Mouse (Mus musculus) liver, adult (tissue): ENCODE results near the gene Ptprcap.

Source experiments
- GATA4 ChIP-seq: IDR thresholded peaks from 2 replicates; pipeline ENCODE4 v1.6.1; 2014; ENCODE audit warnings: mild to moderate bottlenecking, low read length; ENCODE audit not compliant: insufficient replicate concordance

The Ptprcap gene

GRCm38 (mm10) chr19:4143759-4144268 is 9.6 kb upstream of the Ptprcap start, which contains the start of gene Cabp4:
Gene Cabp4 (minus strand): TSS chr19:4144033.
- no peak for TF ChIP-seq GATA4

GRCm38 (mm10) chr19:4144550-4145498 is 8.6 kb upstream of the Ptprcap start:
- TF ChIP-seq GATA4, result no peak

DNA sequence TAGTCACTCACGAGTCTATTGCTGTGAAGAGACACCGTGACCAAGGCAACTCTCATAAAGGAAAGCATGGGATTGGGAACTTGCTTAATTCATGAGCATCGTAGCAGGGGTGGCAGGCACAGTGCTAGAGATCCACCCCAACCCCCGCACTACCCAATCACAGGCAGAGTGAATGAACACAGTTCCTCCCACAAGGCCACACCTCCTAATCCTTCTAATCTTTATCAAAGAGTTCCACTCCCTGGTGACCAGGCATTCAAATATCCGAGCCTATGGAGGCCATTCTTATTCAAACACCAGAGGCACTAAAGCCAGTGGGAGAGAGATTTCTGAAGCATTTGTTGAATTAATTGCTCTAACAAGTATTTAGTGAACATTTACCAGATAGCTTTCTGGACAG is 7.5 kb upstream of the Ptprcap start:
- no peak for TF ChIP-seq GATA4

GRCm38 (mm10) chr19:4146366-4147021 is 6.9 kb upstream of the Ptprcap start:
- TF ChIP-seq GATA4, result no peak

DNA sequence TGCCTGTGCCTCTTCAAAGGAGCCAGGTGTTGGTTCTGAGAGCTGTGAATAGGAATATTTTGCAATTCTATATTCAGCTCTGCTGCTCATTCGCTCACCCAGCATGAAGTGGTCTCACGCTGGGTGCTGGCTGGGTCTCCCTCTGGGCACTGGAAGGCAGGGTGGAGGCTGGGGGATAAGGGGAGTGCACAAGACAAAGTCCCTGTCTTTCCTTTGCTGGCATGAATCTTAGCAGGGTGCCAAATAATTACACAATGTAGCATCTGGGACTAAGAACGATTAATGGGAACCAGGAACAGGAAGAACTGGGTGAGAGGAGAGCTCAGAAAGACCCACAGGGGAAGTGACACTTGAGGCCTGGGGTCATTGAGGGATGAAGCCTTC is 6.4 kb upstream of the Ptprcap start:
- TF ChIP-seq GATA4, result no peak

- TF ChIP-seq GATA4, result no peak
Observed at GRCm38 (mm10) chr19:4147782-4148490, 5.5 kb upstream of the Ptprcap start.

DNA sequence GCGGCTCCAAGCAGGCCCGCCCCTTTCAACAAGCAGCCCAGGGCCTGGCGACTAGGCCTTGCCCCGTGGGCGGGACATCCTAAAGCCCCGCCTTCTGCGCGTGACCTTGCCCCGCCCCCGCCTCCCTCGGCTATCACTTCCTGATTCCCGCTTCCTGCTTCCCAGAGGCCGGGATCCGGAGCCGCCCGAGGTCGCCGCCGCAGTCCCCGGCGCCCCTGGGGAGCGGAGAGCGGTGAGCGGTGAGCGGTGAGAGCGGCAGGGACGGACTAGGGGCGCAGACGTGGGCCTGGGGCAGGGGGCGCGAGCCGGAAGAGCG is 5.0 kb upstream of the Ptprcap start, which contains the start of gene Coro1b:
Coro1b (plus strand) TSS at position 129 of the 316 bp plus-strand sequence.
- TF ChIP-seq GATA4, result peak; percentile 74; the same call in 1 of the 2 replicates

DNA sequence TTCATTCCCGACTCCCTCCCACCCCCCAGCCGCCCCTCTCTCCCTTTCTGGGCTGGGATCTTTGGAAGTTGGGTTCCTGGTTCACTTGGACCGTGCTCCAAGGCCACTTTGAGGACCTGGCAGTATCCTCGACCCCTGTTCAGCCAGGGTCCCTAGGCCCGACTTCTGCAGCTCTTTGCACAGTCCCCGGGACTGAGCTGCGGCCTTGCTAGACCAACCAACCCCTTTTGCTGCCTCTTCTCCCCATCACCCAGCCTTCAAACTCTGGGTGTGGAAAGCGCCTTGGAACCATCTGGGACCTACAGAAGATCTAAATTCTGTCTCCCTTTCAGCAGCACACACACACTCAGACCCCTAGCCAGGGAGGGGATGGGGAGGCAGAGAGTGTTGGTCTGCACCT is 4.6 kb upstream of the Ptprcap start:
- TF ChIP-seq GATA4, result no peak

GRCm38 (mm10) chr19:4149283-4149682 is 4.1 kb upstream of the Ptprcap start:
- no peak for TF ChIP-seq GATA4

DNA sequence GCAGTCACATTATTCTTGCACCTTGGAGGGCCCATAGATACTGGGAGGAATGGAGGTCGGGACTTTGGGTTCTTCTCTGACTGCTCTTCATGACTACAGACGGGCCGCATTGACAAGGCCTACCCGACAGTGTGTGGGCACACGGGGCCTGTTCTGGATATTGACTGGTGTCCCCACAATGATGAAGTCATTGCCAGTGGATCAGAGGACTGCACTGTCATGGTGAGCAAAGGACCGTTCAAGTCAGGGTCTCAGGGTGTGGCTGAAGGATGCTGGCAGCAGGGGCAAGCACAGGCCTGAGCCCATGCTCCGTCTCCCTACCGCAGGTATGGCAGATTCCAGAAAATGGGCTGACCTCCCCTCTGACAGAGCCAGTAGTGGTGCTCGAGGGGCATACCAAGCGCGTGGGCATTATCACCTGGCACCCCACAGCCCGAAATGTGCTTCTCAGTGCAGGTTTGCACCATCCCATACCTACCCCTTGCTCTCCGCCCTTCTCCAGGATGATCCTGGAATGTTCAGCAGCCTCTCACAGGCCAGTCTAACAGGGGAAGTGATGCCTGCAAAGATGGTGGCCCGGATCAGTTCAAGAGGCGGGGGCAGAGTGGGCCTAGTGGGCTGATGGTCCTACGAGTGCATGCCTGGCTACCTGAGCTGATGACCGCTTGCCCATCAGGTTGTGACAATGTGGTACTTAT is 3.5 kb upstream of the Ptprcap start:
- TF ChIP-seq GATA4, result no peak

DNA sequence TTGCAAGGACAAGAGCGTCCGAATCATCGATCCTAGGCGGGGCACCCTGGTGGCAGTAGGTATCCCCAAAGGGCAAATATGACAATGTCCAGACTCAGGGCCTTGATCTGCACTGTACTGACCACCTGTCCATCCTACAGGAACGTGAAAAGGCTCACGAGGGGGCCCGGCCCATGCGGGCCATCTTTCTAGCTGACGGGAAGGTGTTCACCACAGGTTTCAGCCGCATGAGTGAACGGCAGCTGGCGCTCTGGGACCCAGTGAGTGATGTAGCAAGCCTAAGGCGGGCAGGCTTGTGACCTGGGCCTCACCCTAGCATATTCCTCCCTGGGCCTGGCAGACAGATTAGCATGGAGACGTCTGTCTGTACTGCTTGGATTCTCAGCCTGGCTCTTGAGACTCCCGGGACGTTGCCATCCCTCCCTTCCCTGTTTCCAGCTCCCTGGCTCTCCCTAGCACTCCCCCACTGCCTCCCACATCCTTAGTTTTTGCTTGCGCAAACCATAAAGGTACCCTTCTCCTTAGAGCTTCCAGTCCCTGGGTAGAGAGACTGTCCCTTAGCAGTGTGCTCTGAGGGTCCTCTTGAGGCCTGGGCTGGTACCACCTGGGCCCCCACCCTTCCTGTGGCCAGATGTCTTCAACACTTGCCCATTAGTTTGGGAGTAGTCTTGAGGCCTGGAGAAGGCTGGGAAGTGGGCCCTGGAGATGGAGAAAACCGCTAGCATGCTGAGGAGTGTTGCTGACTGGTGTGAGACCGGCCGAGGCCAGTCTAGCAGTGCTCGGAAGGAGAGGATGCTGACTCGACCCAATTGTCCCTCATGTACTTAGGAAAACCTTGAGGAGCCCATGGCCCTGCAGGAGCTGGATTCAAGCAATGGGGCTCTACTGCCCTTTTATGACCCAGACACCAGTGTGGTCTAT is 2.6 kb upstream of the Ptprcap start:
- TF ChIP-seq GATA4, result no peak

GRCm38 (mm10) chr19:4151488-4151860 is 1.9 kb upstream of the Ptprcap start:
- TF ChIP-seq GATA4, result no peak

DNA sequence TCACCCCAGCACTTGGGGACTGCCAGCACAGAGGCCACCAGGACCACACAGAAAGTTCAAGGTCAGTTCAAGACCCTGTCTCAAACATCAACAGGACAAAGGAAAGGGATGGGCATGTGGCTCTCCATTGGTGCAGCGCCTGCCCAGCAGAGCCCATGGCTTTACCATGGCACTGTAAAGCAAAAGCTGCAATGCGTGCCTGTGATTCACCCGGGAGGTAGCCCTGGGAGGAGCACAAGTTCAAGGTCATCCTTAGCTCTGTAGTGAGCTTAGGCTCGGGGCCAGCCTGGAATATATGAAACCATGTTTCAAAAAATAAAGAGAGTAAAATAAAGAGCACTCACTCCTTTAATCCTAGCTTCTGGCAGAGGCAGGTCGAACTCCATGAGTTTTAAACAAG is 1.5 kb upstream of the Ptprcap start:
- TF ChIP-seq GATA4, result no peak
